In the genomic region with DNA sequence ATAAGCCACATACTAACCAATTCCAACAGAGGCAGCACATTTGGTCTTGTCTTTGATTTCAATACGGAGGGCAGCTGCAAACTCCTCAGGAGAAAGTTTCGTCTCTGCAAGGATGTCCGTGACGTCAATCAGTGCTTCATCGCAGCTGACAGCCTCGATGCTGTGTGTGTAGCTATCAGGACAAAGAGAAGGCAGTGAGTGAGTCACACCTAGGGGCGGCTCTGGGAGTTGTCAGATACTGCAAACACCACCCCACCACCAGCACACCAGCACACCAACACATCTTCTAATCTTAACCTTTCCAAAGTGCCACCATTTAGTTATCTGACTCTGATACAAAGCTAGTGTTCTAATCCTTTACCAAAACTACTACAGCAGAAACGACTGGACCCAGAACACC, we compare ENCODE assay signal across 29 mouse cellular contexts. TPM values are rescaled to one million over a fixed set of nuclear protein-coding genes. Genes with fewer than 3 reads are reported as not detected.
A peak's percentile ranks its signal among the peaks of the same experiment; 100 is the strongest.
DNase-seq lines count a peak whose midpoint lies in the region; ATAC-seq and TF ChIP-seq lines count a peak whose summit lies in the region.
"Had no signal": no experiment of that assay in that cellular context is flagged by ENCODE, and none has a peak within 500 bp of the region (broad histone marks: within the 10 kb centered on the region; RNA-seq: fewer than 3 reads in every experiment).

No protein-coding gene starts in this region.

- no peak for TF ChIP-seq EP300 in MEL (IDR thresholded peaks at IDR 0.05; ENCODE audit: low read depth in 1 of 2, low read length in 2 of 2)

- peaks cover 1% of the 10 kb centered on the region; the same call in 1 of the 2 replicates for H3K79me2 ChIP-seq in MEL (ENCODE audit: control insufficient read depth, insufficient read depth, low read length, poor library complexity)

- H3K27ac ChIP-seq in MEL (ENCODE audit: control insufficient read depth, low read depth, low read length): no peak overlapping the region
- H3K27ac ChIP-seq: embryonic facial prominence, embryonic 10.5 days; embryonic facial prominence, embryonic 13.5 days; forebrain, embryonic 12.5 days; forebrain, embryonic 15.5 days; gastrocnemius, adult 2 months; hindbrain, embryonic 10.5 days; hindbrain, embryonic 13.5 days; intestine, embryonic 15.5 days had no signal

- no peak for TF ChIP-seq CTCF in MEL (IDR thresholded peaks at IDR 0.05 in 2 of 3, conservative IDR thresholded peaks at IDR 0.05 in 1 of 3; ENCODE audit: control insufficient read depth in 1 of 3, insufficient read depth in 1 of 3, low read depth in 2 of 3, low read length in 3 of 3, poor library complexity in 1 of 3, severe bottlenecking in 1 of 3)

- no peak overlapping the region for H3K4me3 ChIP-seq in MEL (ENCODE audit: control insufficient read depth in 1 of 2, insufficient read depth in 1 of 2, low read depth in 2 of 2, low read length in 2 of 2)
- H3K4me3 ChIP-seq: embryonic facial prominence, embryonic 10.5 days; embryonic facial prominence, embryonic 13.5 days; erythroblast, embryonic 14.5 days; forebrain, embryonic 12.5 days; forebrain, embryonic 15.5 days; gastrocnemius, adult 2 months; hindbrain, embryonic 10.5 days; hindbrain, embryonic 13.5 days; intestine, embryonic 15.5 days had no signal

- no peaks in the 10 kb centered on the region for H3K4me1 ChIP-seq in MEL (ENCODE audit: control insufficient read depth in 1 of 2, insufficient read depth in 2 of 2, low read length in 2 of 2)
- H3K4me1 ChIP-seq: embryonic facial prominence, embryonic 10.5 days; embryonic facial prominence, embryonic 13.5 days; forebrain, embryonic 12.5 days; forebrain, embryonic 15.5 days; hindbrain, embryonic 13.5 days; intestine, embryonic 15.5 days had no signal

- H3K9ac ChIP-seq in MEL (ENCODE audit: control insufficient read depth, low read depth, low read length, poor library complexity, severe bottlenecking): no peak overlapping the region
- H3K9ac ChIP-seq: embryonic facial prominence, embryonic 13.5 days; forebrain, embryonic 12.5 days; forebrain, embryonic 15.5 days; hindbrain, embryonic 13.5 days; intestine, embryonic 15.5 days had no signal

- no peak for TF ChIP-seq POLR2A in MEL (IDR thresholded peaks at IDR 0.05; ENCODE audit: control insufficient read depth in 1 of 2, insufficient read depth in 1 of 2, low read depth in 1 of 2, low read length in 2 of 2, poor library complexity in 1 of 2)

- TF ChIP-seq RAD21 in MEL (IDR thresholded peaks at IDR 0.05; ENCODE audit: low read depth, low read length): no peak

- DNase-seq in adrenal gland, postnatal 10 days: peak; percentile 9
- no peak for DNase-seq in adrenal gland, postnatal 25 days
- peak; percentile 22 for DNase-seq in layer of hippocampus, adult 9-11 months
- no peak for DNase-seq in layer of hippocampus, postnatal 36 days
- peak; percentile 35 for DNase-seq in MEL (ENCODE audit: low read depth, low spot score)
- DNase-seq in brain, adult 2 months (ENCODE audit: low read depth, low spot score): peak; percentile 66
- DNase-seq in left cerebral cortex, adult 11 months (ENCODE audit: low spot score): no peak
- DNase-seq: adrenal gland, adult 2 months; cerebellum, adult 11 months; cerebellum, adult 8-10 months; cerebellum, postnatal 10 days; cerebellum, postnatal 36 days; embryo, embryonic 11 days; gastrocnemius, adult 2 months; gastrocnemius, postnatal 14 days; heart, adult 11 months; kidney, adult 11 months had no signal

- no peaks in the 10 kb centered on the region for H3K27me3 ChIP-seq in MEL (ENCODE audit: control insufficient read depth in 1 of 2, insufficient read depth in 2 of 2, low read length in 2 of 2)
- H3K27me3 ChIP-seq: CH12.LX; embryonic facial prominence, embryonic 13.5 days; forebrain, embryonic 12.5 days; forebrain, embryonic 15.5 days; hindbrain, embryonic 13.5 days; intestine, embryonic 15.5 days had no signal

- ATAC-seq in CD4-positive, CD25-positive, alpha-beta regulatory T cell, adult 4 months: no peak
- ATAC-seq: forebrain, embryonic 15.5 days; hindbrain, embryonic 16.5 days; intestine, embryonic 15.5 days had no signal

- H3K9me3 ChIP-seq in MEL (replicated peaks; ENCODE audit: insufficient read depth, low read length): no peaks in the 10 kb centered on the region
- H3K9me3 ChIP-seq: embryonic facial prominence, embryonic 10.5 days; embryonic facial prominence, embryonic 13.5 days; forebrain, embryonic 12.5 days; forebrain, embryonic 15.5 days; G1E; hindbrain, embryonic 10.5 days; hindbrain, embryonic 13.5 days; intestine, embryonic 15.5 days had no signal

- H3K36me3 ChIP-seq in MEL (ENCODE audit: control insufficient read depth in 1 of 2, insufficient read depth in 2 of 2, low read length in 2 of 2): peaks cover 2 to 52% of the 10 kb centered on the region in 2 experiments; a peak in 2 of 4 replicates

TF ChIP-seq in MEL, 35 proteins besides CTCF, POLR2A, EP300 and RAD21:
- TF ChIP-seq ELF1 (IDR thresholded peaks at IDR 0.05; ENCODE audit: low read depth, low read length): no peak
- no peak for TF ChIP-seq POLR2AphosphoS5 (IDR thresholded peaks at IDR 0.05; ENCODE audit: borderline replicate concordance, low read depth, low read length)
- no peak for TF ChIP-seq USF1 (IDR thresholded peaks at IDR 0.05; ENCODE audit: low read depth, low read length)
- TF ChIP-seq NELFE (IDR thresholded peaks at IDR 0.05; ENCODE audit: low read depth, low read length): no peak
- no peak for TF ChIP-seq SIN3A (IDR thresholded peaks at IDR 0.05; ENCODE audit: low read length)
- TF ChIP-seq ZNF384 (IDR thresholded peaks at IDR 0.05; ENCODE audit: low read depth, low read length): no peak
- TF ChIP-seq JUND (IDR thresholded peaks at IDR 0.05; ENCODE audit: low read depth, low read length): no peak
- no peak for TF ChIP-seq E2F4 (IDR thresholded peaks at IDR 0.05; ENCODE audit: borderline replicate concordance, low read depth, low read length)
- no peak for TF ChIP-seq MYC (IDR thresholded peaks at IDR 0.05; ENCODE audit: low read depth, low read length)
- no peak for TF ChIP-seq MAZ (IDR thresholded peaks at IDR 0.05; ENCODE audit: low read depth, low read length)
- TF ChIP-seq MYB (IDR thresholded peaks at IDR 0.05; ENCODE audit: low read depth, low read length): no peak
TF ChIP-seq in MEL: peak in this region for 0.

RNA-seq across cellular contexts. Expression of gene Rev1, which starts 58.3 kb away (rescaled TPM):
- total RNA-seq in adrenal gland, postnatal 10 days (2021): 10 to 100 TPM; 25.4 to 29.8 TPM
- 29.9 and 30.1 TPM in 2 replicates for total RNA-seq in adrenal gland, postnatal 25 days (2021)
- total RNA-seq in layer of hippocampus, postnatal 36 days (2021): 10 to 100 TPM; 38.7 to 45.0 TPM
- total RNA-seq in MEL (2012; rRNA removed): 25.6 and 28.9 TPM in 2 replicates
- 10 to 100 TPM in 1 of 2 experiments, not detected in 1; 31.0 TPM for polyA plus RNA-seq in MEL (2012; ENCODE audit: insufficient read depth in 1 of 2, insufficient read length in 2 of 2, low read depth in 1 of 2, low replicate concordance in 2 of 2, missing spikeins in 1 of 2)
- 10 to 100 TPM; 14.1 to 15.3 TPM for polyA plus RNA-seq in CD4-positive, CD25-positive, alpha-beta regulatory T cell, adult 4 months (2017; shearing (Covaris generic))

Comparison
In these comparisons a context has a peak if more than half of its experiments do, and no peak if none do; other contexts are left out.
1. DNase-seq: peak in adrenal gland, postnatal 10 days (single experiment), layer of hippocampus, adult 9-11 months (single experiment), MEL (single experiment) and brain, adult 2 months (single experiment); none in adrenal gland, postnatal 25 days (single experiment), layer of hippocampus, postnatal 36 days (0 of 2) and left cerebral cortex, adult 11 months (single experiment).